Mouse (Mus musculus) liver, embryonic 14.5 days (tissue): ENCODE results near the gene Bspry.

ENCODE experiments used
- CTCF ChIP-seq: IDR thresholded peaks from 2 replicates; pipeline ENCODE4 v1.5.1; 2016; ENCODE audit warnings: antibody characterized with exemption, low read depth, control low read depth
- EP300 ChIP-seq: IDR thresholded peaks from 2 replicates; pipeline ENCODE4 v1.6.1; 2016; ENCODE audit warnings: antibody characterized with exemption, low read depth

- no peak for TF ChIP-seq CTCF
- no peak for TF ChIP-seq EP300
Observed at GRCm38 (mm10) chr4:62533729-62534128, 53.9 kb downstream of the Bspry start.
